Mouse (Mus musculus) adrenal gland, postnatal 14 days (tissue): ENCODE results near the gene Slc41a1. TPM values are rescaled to one million over a fixed set of nuclear protein-coding genes. Genes with fewer than 3 reads are reported as not detected.

ENCODE experiments used
- DNase-seq: peaks from one replicate; pipeline ENCODE4 v3.0.0; 2021; ENCODE audit warnings: mixed read lengths
- total RNA-seq: library from RNA; stranded (reverse); gene quantifications from 2 replicates; pipeline ENCODE4 v1.2.3, GENCODE M21; 2021

The Slc41a1 gene
- total RNA-seq, 1 experiment from 2014 or later, result 35.2 TPM

DNA sequence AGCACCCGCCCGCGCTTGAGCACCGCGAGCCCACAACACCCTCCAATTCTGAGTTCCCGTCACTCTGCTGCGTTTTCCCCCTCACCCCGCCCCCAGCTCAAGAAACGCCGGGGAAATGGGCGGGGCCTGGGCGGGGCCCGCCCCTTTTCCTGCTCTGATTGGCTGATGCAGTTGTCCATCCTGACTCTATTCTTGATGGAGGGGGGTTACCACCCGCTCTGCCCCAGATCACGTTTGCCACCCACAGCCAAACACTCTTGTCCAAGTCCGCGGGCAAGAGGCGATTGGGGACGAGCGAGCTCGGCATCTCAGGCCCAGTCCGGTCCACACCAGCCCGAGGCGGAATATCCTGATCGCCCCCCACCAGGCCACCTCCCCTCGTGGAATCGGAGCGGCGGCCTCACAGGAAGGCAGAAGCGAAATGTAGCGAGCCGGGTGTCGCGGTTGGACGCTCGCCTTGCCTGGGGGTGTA is 530 bp downstream of the Slc41a1 start:
- DNase-seq, result peak; percentile 97

DNA sequence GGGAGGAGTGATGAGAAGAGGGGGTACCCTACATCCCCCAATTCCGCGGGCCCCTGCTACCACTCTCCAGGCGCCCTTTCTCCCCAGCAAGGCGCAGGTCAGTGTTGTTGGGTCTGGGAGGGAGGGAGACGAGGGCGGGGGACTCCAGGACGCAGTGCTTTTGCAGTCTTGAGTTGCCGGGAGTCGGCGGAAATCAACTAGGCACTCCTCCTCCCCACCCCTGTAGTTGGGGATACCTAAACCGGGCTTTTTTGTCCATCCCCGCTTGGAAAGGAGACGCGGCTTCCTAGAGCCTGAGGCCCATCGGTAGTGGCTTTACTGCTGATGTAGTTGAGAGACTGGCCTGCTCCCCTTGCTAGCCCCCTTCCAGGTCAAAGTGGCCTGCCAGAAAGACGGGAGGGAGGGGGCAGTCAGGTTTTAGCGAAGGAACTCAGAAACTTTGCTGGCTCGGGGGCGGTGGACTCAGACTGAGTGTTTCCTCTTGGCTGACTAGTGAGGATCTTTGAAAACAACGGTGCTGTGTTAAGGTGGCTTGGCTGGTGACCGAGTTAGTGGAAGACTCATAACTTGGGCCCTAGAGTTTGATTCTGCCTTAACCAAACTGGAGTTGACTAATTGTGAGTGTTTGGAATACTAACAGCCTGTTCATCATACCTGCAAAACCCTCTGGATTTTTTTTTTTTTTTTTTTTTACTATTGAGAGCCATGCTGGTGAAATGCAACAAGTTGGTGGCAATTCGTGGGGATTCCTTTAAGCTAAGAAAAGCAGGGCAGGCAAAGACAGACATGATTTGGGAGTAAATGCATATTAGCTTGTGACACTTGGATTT is 1.2 kb downstream of the Slc41a1 start:
- no peak for DNase-seq

DNA sequence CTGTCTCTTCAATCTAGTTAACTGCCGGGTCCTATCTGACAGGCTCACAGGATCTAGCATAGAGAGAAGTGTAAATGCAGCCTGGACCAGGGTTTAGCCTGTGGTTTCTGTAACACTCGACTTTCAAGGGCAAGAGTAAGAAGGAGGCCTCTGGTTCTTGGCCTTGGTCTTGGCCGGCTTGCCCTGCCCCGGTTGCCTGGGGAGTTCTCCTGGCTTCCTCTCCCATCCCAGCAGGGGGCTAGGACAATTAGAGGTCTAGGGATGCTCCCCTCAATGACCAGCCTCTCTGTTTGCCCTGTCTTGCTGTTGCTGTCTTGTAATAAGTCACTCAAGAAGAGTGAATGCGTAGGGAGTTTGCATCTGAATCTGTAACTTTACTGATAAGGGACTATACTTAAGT is 2.0 kb downstream of the Slc41a1 start:
- no peak for DNase-seq

DNA sequence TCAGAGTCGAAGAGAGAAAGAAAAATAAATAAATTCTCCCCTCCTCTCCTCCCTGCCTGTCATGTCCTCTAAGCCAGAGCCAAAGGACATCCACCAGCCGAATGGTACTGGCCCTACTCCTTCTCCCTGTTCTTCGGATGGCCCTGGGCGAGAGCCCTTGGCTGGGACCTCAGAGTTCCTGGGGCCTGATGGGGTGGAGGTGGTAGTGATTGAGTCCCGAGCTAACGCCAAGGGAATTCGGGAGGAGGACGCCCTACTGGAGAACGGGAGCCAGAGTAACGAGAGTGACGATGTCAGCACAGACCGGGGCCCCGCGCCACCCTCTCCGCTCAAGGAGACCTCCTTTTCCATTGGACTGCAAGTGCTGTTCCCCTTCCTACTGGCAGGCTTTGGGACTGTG is 3.3 kb downstream of the Slc41a1 start:
- DNase-seq, result no peak

DNA sequence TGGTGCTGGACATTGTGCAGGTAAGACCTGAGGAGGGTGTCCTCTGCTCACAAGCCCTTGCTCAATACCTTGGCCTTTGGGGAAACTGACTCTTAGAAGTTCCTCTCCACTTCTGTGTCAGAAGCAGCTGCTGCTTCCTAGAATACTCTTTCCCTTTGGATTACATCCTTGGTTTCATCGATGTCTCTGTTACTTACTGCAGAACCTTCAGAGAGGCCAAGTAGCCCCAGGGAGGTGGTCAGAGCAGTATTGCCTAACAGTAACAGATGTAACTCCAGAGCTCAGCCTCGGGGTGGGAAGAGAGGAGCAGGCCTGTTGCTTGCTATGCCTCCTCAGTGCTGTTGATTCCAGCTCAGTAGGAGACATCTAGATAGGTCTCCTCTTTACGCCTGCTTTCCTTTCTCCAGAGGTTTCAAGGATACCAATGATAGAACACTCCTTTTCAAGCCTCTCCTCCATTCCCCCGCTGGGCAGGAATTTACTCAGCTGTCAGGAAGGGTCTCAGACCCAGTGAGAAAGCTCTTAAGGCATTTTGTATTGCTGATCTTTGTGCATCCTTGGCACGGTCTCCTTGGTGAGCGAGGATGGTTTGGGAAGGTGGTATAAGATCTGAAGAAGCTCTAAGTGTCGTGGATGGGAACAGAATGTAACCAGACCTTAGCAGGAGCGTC is 3.8 kb downstream of the Slc41a1 start:
- no peak for DNase-seq

DNA sequence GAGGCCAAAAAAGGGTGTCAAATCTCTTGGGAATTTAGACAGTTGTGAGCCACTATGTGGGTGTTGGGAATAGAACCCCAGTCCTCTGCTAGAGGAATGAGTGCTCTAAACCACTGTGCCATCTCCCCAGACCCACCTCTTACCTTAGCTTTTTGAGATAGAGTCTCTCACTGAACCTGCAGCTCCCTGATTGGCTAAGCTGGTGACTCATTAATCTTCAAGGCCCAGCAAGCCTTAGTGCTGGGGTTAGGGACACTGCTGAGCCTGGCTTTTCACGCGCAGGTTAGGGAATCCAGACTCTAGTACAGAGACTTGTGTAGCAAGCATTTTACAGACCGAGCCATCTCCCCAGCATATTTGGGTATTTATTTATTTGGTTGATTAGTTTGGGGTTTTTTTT is 9.7 kb downstream of the Slc41a1 start:
- DNase-seq, result no peak

DNA sequence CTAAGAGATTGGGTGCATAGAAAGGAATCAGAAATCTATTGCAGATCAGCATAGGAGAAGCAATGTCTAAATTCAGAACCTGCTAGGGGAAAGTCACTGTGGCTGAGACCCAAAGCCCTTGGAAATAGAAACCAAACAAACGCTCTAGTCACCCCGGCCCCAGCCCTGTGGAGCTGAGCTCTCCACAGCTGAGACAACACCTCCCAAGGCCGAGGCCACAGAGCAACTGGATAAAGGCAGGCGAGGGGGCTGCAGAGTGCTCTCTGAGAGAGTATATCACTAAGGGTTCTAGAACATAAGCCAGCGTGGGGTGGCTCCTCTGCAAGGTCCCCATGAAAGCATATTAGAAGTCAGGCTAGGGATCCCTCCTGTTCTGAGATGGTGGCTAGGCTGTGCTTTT is 11.2 kb downstream of the Slc41a1 start:
- peak; percentile 79 for DNase-seq

DNA sequence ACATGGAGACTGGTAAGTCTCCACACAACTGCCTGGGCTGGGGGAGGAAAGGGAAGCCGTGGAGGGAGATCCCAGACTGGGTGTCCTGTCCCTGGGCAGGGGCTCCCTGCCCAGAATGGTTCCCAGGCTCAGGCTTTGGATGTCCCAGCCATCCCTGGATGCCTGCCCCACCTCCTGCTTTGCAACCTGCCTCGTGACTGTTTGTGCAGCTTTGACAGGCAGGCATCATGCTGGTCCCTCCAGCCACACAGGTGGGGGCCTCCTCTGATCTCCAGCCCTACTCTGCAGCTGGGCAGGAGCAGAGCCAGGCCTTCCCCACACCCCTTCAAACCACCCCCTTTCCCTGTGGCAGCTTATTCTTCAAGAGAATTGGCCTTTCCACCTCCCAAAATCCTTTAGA is 12.0 kb downstream of the Slc41a1 start:
- DNase-seq, result no peak

DNA sequence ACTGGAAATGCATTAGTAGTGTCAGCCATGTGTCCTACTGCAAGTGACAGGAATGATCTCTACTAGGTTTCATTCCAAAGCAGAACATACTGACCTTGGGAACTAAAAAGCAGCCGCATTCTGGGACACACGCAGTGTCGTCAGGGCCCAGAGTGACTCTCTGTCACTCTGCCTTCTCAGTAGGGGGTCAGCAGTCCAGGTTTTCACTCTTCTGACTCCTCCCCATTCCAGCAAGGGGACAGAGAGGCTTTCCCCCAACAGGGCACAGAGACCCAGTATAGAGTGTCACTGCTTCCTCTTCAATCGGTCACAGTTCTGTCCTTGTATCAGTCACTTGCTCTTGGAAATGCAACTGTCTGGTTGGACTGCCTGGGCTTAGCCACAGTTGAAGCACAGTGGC is 14.9 kb downstream of the Slc41a1 start:
- peak; percentile 41 for DNase-seq

DNA sequence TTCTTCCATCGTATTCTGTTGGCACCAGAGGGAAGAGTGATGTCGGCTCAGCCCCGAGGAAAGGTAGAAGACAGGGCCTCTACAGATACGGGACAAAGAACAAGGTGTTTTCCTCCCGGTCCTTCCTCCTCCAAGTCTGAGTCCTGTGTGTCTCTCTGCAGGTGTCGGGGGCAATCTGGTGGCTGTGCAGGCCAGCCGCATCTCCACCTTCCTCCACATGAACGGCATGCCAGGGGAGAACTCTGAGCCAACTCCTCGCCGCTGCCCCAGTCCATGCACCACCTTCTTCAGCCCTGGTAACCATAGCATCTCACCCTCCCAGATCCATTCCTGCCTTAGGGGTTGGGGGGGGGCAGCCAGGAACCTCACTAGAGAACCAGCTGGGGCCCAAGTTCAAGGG is 16.5 kb downstream of the Slc41a1 start:
- no peak for DNase-seq

DNA sequence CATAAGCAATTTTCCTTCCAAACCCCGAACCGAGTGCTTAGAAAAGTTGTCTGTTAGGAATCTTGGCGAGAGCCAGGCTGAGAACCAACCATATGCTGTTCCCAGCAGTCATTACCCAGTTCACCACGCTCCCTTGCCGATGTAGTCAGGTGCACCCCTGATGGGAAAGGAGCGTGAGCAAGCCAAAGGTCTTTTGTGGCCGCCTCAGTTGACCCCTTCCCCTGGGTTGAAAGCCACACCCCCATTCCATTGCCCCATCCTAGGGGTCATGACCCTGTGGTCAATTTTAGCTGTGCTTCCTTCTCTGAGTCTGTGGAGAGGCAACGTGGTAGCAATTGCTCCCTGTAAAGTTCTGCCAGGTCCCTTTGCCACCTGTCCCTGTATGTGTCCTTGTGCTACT is 17.6 kb downstream of the Slc41a1 start:
- no peak for DNase-seq

DNA sequence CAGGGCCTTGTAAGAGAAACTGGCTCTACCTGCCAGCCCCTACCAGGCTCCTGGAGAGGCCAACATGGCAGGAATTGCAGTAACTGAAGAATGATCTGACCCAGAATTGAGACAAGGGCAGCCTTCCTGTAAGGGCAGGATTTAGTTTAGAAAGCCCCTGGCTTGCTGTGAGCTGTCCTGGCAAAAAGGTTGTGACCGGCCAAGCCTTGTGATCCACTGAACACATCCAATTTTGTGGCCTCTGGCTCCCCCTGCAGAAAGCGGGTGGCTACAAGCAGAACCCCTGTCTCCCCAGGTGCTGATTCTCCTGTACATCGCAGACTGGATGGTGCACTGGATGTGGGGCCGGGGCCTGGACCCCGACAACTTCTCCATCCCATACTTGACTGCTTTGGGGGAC is 19.0 kb downstream of the Slc41a1 start:
- peak; percentile 81 for DNase-seq

DNA sequence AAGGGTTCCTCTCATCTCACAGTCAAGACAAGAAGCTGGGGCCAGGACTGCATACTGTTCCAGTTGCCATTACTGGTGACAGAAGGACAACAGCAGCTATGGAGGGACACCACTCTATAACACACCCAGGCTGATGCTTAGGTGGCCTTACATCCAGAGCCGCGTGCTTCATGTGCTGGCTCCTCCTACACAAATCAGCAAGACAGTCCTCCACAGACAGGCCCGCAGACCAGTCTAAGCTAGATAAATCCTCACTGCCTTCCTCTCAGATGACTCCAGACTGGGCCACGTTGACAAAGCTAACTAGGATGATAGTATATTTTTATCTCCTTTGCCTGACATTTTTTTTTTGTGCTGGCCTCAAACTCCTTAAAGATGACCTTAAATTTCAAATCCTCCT is 34.5 kb downstream of the Slc41a1 start:
- DNase-seq, result no peak

DNA sequence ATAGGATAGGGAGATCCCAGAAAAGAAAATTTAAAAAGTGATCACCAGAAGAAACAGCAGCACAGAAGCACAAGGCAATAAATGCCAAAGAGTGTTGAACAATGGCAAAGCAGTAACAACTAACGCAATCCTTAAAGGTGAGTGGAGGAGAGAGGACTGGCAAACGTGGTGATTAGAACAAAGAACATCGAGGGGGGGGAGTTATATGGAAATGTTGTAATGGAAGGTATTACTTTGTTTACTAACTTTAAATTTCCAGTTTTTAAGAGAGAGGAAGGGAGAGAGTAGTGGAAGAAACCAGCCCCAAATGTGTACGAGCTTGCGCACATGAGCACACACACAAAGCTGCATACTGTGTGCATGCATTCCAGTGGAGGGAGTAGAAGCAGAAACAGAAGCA is 38.3 kb downstream of the Slc41a1 start:
- no peak for DNase-seq

DNA sequence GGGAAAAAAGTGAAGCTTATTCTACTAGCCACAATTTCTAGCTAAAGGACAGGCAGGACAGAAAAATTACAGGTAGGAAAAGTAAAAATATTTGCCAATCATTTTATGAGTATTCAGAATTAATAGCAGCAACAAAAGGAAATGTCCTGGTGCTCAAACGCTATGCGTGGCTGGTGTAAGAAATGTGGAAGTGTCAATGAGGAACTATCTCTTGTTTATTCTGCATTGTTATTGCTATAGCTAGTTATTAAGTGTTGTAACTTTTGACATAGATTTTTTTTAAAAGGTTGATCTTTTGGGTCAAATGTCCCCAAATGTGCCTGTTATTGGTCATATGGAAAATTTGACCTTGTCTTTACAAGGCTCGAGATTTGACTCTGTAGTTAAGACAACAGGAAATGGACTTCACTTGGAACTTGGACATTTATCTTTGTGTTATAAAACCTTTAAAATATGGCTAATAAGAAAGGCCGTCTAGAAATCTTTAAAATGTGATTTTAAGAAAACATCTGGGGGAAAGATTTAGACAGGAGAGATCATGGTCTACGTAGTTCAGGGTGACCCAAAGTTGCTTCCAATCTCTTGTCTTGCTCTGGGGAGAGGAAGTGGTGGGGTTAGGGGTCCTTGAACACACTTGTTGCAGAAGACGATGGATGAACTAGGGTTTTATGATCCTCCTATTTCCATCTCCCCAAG is 39.2 kb downstream of the Slc41a1 start:
- no peak for DNase-seq

DNA sequence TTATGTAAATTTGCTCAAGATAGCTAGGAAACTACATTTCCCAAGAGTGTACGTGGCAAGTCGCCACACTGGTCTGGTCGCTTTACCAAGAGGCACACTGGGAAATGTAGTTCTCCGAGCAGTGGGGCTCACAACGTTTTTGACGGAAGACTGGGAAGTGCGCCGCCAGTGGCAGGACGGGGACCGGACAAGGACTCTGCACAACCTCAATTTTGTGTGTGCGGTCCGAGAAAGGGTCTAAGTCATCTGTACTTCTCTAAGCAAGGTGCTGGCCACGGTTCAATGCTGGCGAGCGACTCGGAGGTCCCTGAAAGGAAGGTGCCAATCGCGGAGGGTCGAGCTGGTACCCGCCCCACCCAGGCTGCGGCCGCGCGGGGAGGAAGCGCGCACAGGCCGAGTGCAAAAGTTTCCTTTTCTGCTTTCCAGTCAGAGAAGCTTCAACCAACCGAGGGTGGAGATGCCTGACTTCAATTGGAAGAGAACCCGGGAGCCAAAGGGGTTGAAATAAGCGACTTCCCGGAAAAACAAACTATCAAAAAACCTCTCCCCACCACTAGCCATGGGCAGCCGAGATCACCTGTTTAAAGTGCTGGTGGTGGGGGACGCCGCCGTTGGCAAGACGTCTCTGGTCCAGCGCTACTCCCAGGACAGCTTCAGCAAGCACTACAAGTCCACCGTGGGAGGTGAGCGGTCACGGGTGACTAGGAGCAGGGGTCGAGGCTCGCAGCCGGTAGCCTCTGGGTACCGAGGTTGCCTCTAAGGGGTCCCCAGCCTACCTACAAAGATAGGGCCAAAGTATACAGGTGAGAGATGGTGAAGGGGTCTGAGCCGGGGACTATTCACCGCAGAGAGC is 40.0 kb downstream of the Slc41a1 start, which contains the start of gene Rab29:
TSS of gene Rab29 (plus strand) at position 132 of the 853 bp plus-strand sequence.
- DNase-seq, result peak; percentile 94

DNA sequence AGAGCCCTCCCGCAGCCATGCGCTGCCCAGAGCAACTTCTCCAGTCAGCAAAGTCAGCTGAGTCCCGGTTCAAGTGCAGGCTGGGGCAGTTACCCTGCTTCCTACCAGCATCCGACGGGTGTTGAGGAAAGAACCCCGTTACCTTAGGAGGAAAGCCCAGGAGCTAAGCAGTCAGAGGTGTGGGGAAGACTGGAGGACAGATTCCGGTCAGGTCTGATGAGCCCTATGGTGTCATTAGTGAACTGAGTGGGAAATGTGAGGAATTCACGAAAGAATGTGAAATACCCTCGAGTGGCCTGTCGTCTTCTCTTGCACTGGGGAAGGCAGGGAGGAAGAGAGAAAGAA is 40.6 kb downstream of the Slc41a1 start:
- peak; percentile 25 for DNase-seq

DNA sequence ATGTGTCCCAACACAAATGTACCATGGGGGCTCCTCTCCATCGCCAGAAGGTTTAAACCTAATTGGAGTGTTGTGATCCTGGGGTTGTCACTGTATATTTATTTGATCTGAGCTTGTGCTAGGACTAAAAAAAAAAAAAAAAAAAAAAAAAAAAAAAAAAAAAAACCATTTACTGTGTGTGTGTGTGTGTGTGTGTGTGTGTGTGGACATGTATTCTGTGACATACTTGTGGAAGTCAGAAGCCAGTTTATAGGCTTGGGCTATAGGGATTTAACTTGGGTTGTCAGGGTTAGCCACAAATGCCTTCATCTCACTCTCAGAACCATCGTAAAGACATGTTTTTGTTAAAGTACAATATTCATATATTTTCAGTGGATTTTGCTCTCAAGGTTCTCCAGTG is 42.3 kb downstream of the Slc41a1 start:
- DNase-seq, result no peak

DNA sequence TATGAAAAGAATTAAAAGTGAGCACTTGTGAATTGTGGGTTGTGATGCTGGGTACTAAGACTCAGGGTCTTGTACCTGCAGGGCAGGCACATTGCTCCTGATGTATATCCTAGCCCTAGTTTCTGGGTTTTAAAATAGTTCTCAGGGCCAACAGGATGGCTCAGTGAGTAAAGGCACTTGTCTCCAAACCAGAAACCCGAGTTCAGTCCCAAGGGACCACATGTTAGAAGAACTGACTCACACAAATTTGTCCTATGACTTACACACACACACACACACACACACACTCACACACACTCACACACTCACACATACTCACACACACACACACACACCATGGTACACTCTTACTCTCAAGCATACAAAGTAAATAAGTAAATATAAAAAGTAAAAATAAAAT is 45.6 kb downstream of the Slc41a1 start:
- no peak for DNase-seq

DNA sequence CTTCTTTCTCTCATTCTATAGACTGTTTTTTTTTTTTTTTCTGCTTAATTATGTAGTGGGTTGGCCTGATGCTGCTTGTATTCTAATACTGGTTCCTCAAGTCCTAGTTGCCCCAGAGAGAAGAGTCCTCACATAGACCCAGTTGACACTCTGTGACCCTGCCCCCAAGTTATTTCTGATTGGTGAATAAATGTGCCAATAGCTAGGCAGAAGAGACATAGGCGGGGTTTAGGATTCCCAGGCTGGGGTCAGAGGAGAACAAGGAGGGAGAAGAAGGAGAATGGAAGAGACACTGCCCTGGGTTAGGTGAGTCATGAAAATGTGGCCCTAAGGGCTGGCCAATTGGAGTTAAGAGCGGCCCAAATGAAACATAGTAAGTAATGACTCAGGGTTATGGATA is 52.5 kb downstream of the Slc41a1 start:
- DNase-seq, result no peak

DNA sequence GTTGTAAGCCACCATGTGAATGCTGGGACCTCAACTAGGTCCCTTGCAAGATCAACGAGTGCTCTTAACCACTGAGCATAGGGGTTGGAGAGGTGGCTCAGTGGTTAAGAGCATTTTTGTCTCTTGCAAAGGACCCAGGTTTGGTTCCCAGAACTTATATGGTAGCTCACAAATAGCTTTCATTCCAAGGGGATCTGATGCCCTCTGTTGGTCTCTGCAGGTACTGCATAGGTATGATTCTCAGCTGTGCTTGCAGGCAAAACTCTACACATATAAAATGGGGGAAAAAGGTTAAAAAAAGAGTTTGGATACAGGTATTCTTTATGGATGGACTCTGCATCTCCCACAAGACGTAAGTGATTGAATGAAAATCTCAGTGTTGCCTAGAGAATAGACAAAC is 55.5 kb downstream of the Slc41a1 start:
- peak; percentile 30 for DNase-seq

DNA sequence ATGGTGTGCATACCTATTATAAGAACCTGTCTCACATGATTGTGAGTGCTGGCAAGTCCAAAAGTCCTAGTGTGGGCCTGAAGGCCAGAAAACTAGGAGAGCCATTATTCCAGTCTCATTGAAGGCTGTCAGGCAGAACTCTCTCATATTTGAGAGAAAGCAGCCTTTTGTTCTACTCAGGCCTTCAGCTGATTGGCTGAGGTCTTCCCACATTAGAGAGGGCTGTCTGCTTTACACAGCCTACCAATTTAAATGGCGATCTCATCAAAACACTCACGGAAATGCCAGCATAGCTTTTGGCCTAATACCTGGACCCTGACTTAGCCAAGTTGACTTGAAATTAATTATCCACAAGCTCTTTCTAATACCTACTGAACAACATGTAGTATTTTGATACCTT is 58.9 kb downstream of the Slc41a1 start:
- no peak for DNase-seq
